Mouse (Mus musculus) cerebral cortex, adult 2 months (tissue): Measurements from ENCODE around the gene Gm28827.

Source experiments
- WGBS: fragments of 180-500 bp; shearing (Covaris S2); methylation state at CpG from one replicate; pipeline ENCODE4 v1.1.7; 2018; 5-methylcytosine and 5-hydroxymethylcytosine counted together

The Gm28827 gene

DNA sequence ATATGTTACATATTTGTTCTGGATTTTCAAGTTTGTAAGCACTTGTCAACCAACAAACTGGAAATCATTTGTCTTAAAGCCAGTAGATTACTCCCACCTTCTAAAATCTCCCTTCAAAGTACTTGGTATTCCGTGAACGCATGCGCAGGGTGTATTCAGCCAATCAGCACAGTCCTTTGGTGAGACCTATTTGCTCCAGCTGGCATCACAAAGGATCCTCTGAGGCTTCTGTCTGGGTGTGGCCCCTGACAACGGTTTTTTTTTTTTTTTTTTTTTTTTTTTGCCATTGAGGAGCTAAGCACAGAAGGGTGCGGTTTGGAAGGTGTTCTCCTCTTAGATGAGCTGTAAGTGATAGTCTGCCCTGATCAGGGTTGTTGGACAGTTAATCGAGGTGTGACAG lies at the start of gene Gm28827:
Gene Gm28827, plus strand, starts transcription at position 301 of the 400 bp plus-strand sequence.
- no CpG with 5 or more reads among the region's 6 CpGs for WGBS
